Mouse (Mus musculus): ENCODE results near the gene Shisa9. TPM values are rescaled to one million over a fixed set of nuclear protein-coding genes. Genes with fewer than 3 reads are reported as not detected.
"Not testable (repeated sequence)": the region's sequence is repeated elsewhere in the genome, so short reads cannot be mapped to it uniquely, and the experiment has no call there.

Gene Shisa9
- 8.5 and 9.7 TPM in 2 replicates for polyA plus RNA-seq (2015; fragmentation: Nextera tagmentation; extraction: Ambion mirVana)

DNA sequence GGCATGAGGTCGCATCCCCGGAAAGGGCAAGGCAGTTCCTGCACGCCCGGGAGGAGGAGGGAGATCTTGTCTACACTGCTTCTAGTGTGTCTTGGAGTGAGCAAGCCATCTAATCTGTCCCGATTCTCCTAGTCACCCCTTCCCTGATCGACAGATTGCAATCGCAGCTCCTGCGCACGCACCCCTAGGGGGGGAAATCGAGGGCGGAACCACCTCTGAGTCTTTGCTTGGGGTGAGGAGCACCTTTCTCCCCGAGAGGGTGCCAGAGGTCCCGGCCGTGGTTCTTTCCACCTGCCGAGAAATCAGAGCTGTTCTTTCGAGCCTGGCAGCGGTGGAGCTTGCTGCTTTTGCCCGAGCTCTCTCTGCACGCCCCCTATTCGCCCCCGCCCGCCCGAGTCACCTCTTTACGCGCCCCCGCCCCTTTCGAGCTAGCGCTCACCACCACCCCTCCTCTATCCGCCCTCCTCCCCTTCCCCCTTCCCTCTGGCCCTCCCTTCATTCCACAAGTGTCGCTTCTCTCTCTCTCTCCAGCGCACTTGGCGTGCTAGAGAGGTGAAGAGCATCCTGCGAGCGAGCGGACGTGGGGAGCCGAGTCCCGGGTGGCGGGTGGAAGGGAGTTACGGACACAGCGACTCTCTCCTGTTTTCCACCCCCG, at the start of gene Shisa9:
Shisa9 (plus strand) TSS at position 498 of the 655 bp plus-strand sequence.
- H3K9me3 ChIP-seq (replicated peaks): no peaks in the 10 kb centered on the region
- H3K27me3 ChIP-seq (replicated peaks): peaks cover 46% of the 10 kb centered on the region
- peak; percentile 83 for ATAC-seq (ENCODE audit: low FRiP score)

DNA sequence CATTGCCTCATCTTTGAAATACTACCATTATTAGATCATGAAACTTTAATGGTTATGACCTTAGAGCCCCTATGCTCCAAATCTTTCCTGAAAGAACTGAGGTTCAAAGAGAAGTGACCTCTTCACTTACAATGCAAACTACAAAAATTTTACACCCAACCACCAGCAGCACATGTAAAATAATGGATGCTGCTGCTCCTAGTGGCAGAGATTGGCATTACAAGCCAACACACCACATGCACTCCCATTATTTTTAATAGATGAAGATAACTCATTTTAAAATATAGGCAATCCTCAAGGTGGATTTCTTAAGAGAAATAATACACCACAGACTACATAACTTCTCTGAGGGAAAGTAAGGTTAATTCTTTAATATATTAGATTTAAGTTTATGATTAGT, 43.4 kb upstream of the Shisa9 start:
- H3K9me3 ChIP-seq (replicated peaks): no peaks in the 10 kb centered on the region; the same call in 1 of the 2 replicates
- no peak overlapping the region for H3K4me3 ChIP-seq (replicated peaks)
- no peak for ATAC-seq (ENCODE audit: low FRiP score)
- H3K4me2 ChIP-seq: no peak overlapping the region
- no peak overlapping the region for H3K9ac ChIP-seq (replicated peaks)
- H3K27me3 ChIP-seq (replicated peaks): no peaks in the 10 kb centered on the region
- no peak overlapping the region for H3K27ac ChIP-seq (replicated peaks)
- H3K4me1 ChIP-seq: no peaks in the 10 kb centered on the region
- no peaks in the 10 kb centered on the region for H3K36me3 ChIP-seq

More for the DNA sequence above, at the start of gene Shisa9:
- Histone ChIP-seq H3K4me1 (peaks cover 41% of the 10 kb centered on the region), H3K27ac (replicated peaks) (peak within 1 kb of the TSS; percentile 50), H3K4me2 (peak within 1 kb of the TSS; percentile 85), H3K4me3 (replicated peaks) (peak within 1 kb of the TSS; percentile 50), H3K36me3 (no peaks in the 10 kb centered on the region), H3K9ac (replicated peaks) (peak within 1 kb of the TSS; percentile 53)
- under 1% methylated on average over 41 of the region's 42 CpGs for WGBS

DNA sequence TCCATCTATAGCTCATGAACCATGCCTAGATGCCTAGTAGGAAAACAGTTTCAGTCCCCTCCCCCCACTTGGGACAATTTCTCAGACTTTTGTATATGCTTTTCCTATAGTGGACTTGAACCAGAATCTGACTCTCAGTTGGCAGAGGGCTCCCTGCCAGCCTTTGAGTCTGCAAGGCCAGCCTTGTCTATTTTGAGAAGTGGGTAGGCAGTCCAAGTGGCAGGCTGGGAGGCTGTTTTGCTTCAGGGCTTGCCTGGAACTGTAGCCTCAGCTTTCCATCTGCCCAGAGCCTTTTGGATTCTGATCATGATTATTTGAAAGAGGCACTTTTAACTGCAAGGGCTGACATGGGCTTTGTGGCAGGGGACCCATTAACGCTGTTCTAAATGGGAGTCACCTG, 23.2 kb upstream of the Shisa9 start:
- Histone ChIP-seq H3K27me3 (replicated peaks) (no peaks in the 10 kb centered on the region), H3K9me3 (replicated peaks) (no peaks in the 10 kb centered on the region), H3K9ac (replicated peaks) (no peak overlapping the region), H3K4me1 (no peaks in the 10 kb centered on the region), H3K36me3 (no peaks in the 10 kb centered on the region), H3K4me2 (no peak overlapping the region), H3K27ac (replicated peaks) (no peak overlapping the region), H3K4me3 (replicated peaks) (no peak overlapping the region)
- no peak for ATAC-seq (ENCODE audit: low FRiP score)
- 90% methylated on average over 1 of the region's 1 CpGs for WGBS

DNA sequence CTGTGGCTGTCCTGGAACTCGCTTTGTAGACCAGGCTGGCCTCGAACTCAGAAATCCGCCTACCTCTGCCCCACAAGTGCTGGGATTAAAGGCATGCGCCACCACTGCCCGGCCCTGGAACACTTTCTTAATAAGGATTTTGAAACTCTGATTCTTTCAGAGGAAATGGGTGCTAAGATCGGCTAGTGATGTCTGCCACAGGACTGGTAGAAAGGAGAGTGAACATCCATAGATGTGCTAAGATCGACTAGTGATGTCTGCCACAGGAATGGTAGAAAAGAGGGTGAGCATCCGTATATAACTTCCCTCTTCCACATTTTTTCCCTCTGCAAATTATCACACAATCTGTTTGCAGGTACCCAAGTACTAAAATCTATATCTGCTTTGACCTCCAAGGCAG, 17.9 kb upstream of the Shisa9 start:
- 93% methylated on average over 8 of the region's 8 CpGs for WGBS

DNA sequence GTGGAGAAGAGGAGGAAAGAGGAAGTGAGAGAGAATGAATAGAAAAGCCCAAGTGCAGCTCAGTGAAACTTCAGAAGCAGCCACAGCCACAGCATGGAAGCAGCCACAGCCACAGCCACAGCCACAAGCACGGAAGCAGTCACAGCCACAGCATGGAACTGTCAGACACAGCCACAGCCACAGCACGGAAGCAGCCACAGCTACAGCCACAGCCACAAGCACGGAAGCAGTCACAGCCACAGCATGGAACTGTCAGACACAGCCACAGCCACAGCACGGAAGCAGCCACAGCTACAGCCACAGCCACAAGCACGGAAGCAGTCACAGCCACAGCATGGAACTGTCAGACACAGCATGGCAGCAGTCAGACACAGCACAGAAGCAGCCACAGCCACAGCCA, 17.1 kb upstream of the Shisa9 start:
- not testable (repeated sequence) for H3K36me3 ChIP-seq; H3K4me1 ChIP-seq; H3K27ac ChIP-seq (replicated peaks); H3K9me3 ChIP-seq (replicated peaks); H3K9ac ChIP-seq (replicated peaks); H3K27me3 ChIP-seq (replicated peaks); ATAC-seq (ENCODE audit: low FRiP score); H3K4me2 ChIP-seq; H3K4me3 ChIP-seq (replicated peaks)
- 94% methylated on average over 4 of the region's 5 CpGs for WGBS

More for the DNA sequence above, 17.9 kb upstream of the Shisa9 start:
- no peaks in the 10 kb centered on the region for H3K27me3 ChIP-seq (replicated peaks)
- no peak overlapping the region for H3K4me3 ChIP-seq (replicated peaks)
- no peak overlapping the region for H3K27ac ChIP-seq (replicated peaks)
- no peak overlapping the region for H3K9ac ChIP-seq (replicated peaks)
- no peaks in the 10 kb centered on the region for H3K4me1 ChIP-seq
- no peak for ATAC-seq (ENCODE audit: low FRiP score)
- H3K4me2 ChIP-seq: no peak overlapping the region
- H3K36me3 ChIP-seq: no peaks in the 10 kb centered on the region
- H3K9me3 ChIP-seq (replicated peaks): no peaks in the 10 kb centered on the region

DNA sequence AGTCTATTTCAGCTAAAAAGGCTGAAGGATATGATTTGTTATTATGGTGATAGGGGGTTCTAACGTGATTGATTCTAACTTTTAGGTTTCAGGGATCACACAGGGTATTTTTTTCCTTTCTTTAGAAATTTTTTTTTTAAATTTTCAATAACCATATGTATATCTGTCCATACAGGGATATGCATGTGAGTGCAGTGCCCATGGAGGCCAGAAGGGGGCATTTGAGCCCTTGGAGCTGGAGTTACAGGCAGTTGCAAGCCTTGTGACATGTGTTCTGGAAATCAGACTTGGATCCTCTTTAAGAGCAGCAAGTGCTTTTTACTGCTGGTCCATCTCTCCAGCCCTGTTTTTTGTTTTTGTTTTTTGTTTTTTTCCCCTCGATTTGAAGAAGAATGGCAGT, 16.3 kb upstream of the Shisa9 start:
- H3K9ac ChIP-seq (replicated peaks): no peak overlapping the region
- no peaks in the 10 kb centered on the region for H3K36me3 ChIP-seq
- H3K4me3 ChIP-seq (replicated peaks): no peak overlapping the region
- ATAC-seq (ENCODE audit: low FRiP score): no peak
- H3K4me1 ChIP-seq: no peaks in the 10 kb centered on the region
- H3K27me3 ChIP-seq (replicated peaks): no peaks in the 10 kb centered on the region
- no peak overlapping the region for H3K4me2 ChIP-seq
- WGBS: 80% methylated on average over 2 of the region's 2 CpGs
- no peaks in the 10 kb centered on the region for H3K9me3 ChIP-seq (replicated peaks)
- H3K27ac ChIP-seq (replicated peaks): no peak overlapping the region

DNA sequence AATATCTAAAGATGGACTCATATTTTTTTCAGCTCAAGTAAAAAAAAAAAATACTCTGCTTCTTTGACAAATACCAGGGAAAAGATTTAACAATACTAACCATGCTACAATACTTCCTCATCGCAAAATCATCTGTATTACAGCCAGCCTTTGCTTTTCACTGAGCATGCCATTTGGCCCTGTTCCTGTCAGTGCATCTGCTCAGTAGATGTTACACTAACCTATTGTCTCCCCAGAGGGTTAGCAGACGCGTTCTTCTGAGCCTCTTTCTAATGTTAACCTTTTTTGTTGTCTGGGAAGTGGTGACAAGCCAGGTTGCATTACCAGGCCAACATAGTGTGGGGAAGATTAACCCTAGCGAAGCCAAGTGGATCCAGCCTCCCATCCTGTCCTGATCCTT, 10.2 kb upstream of the Shisa9 start:
- ATAC-seq (ENCODE audit: low FRiP score): no peak
- WGBS: 49% methylated on average over 4 of the region's 4 CpGs
- no peak overlapping the region for H3K9ac ChIP-seq (replicated peaks)
- H3K27ac ChIP-seq (replicated peaks): no peak overlapping the region
- H3K4me3 ChIP-seq (replicated peaks): no peak overlapping the region
- H3K4me1 ChIP-seq: peaks cover 4% of the 10 kb centered on the region; the same call in 1 of the 2 replicates
- H3K9me3 ChIP-seq (replicated peaks): no peaks in the 10 kb centered on the region
- H3K36me3 ChIP-seq: no peaks in the 10 kb centered on the region
- no peak overlapping the region for H3K4me2 ChIP-seq
- H3K27me3 ChIP-seq (replicated peaks): no peaks in the 10 kb centered on the region

DNA sequence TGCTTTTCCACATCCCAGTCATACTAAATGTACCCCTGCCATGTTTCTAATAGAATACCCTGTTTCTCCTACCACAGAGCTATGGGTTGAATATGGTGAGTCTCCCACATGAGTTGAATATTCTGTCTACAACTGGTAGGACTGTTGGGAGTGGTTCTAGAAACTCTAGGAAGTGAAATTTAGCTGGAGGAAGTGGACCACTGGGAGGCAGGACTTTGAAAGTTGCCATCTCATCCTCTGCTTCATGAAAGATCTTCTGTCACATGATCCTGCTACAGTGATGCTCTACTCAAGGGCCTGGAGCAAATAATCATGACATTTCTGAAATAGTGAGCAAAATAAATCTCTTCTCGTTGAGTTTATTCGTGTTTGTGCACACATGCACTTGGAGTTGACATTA, 7.2 kb upstream of the Shisa9 start:
- ATAC-seq (ENCODE audit: low FRiP score): no peak
- no peak overlapping the region for H3K4me3 ChIP-seq (replicated peaks)
- no peaks in the 10 kb centered on the region for H3K36me3 ChIP-seq

DNA sequence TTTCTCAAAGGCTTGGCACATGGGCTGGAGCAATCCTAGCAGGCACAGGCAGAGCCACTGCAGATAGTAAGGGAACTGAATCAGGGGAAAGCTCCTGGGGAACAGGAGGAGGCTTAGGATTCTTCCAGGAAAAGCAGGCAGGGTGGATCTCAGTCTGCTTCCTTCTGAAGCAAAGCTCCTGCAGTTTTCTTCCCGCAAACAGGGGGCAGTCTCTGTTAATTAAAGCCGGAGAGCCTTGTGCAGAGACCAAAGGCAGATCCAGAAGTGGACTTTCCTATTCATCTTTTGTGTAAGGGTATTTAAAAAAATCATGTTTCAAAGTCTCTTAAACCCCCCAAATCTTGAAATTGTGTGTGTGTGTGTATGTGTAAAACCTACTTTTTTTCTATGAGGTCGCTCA, 3.1 kb upstream of the Shisa9 start:
- Histone ChIP-seq H3K36me3 (no peaks in the 10 kb centered on the region), H3K27ac (replicated peaks) (no peak overlapping the region), H3K4me1 (peaks cover 24% of the 10 kb centered on the region), H3K27me3 (replicated peaks) (peaks cover 27% of the 10 kb centered on the region), H3K4me2 (no peak overlapping the region), H3K9me3 (replicated peaks) (no peaks in the 10 kb centered on the region), H3K9ac (replicated peaks) (no peak overlapping the region), H3K4me3 (replicated peaks) (no peak overlapping the region)
- 27% methylated on average over 3 of the region's 3 CpGs for WGBS
- ATAC-seq (ENCODE audit: low FRiP score): no peak

More for the DNA sequence above, 7.2 kb upstream of the Shisa9 start:
- H3K9me3 ChIP-seq (replicated peaks): no peaks in the 10 kb centered on the region
- no peak overlapping the region for H3K9ac ChIP-seq (replicated peaks)
- H3K4me1 ChIP-seq: peaks cover 4% of the 10 kb centered on the region; the same call in 1 of the 2 replicates
- WGBS: 84% methylated on average over 2 of the region's 2 CpGs
- H3K4me2 ChIP-seq: no peak overlapping the region
- peaks cover 11% of the 10 kb centered on the region; the same call in 1 of the 2 replicates for H3K27me3 ChIP-seq (replicated peaks)
- H3K27ac ChIP-seq (replicated peaks): no peak overlapping the region

DNA sequence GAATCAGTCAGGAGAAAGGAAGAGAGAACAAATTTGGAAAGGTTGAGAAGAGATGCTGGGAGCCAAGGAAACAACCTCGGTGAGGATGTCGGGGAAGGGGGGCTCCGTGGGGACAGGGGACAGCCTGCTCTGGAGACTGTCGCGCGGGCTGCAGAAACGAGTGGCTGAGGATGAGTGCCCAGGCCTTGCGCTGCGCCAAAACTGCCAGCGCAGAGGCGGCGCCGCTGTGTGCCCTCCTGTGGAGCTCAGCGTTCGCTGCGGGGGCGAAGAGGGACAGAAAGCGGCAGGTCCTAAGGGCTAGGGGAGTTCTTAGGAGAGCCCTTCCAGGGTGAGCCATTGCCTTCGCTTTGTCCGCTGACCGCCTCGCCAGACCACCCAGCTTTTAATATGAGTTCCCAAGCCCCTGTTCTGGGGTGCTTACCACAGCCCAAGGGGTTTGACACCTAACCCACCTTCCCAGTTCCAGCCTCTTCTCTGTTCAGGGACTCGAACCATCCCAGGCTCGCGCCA, 752 bp upstream of the Shisa9 start:
- ATAC-seq (ENCODE audit: low FRiP score): peak; percentile 54; the same call in 1 of the 2 replicates
- peak overlapping the region; percentile 50 for H3K27ac ChIP-seq (replicated peaks)

DNA sequence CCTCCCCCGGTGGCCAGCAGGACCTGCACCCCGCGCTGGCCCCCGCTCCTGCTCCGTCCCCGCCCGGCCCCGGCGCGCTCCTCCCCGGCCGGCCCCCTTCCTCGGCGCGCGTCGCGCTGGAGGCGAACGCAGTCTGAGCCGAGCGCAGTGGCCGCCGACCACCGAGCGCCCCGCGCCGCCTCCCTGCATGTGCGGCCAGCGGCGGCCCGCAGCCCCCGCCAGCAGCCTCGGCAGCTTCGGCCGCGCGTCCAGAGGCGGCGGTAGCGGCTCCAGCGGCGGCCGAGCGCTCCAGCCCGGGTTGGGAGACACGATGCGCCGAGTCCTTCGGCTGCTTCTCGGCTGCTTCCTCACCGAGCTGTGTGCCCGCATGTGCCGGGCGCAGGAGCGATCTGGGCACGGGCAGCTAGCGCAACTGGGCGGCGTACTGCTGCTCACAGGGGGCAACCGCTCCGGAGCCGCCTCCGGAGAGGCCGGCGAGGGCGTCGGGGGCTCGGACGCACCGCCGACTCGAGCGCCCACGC, 418 bp downstream of the Shisa9 start:
- Histone ChIP-seq H3K4me1 (peaks cover 41% of the 10 kb centered on the region), H3K36me3 (no peaks in the 10 kb centered on the region), H3K9me3 (replicated peaks) (no peaks in the 10 kb centered on the region), H3K4me3 (replicated peaks) (peak overlapping the region; percentile 50), H3K4me2 (peak overlapping the region; percentile 85), H3K27ac (replicated peaks) (peak overlapping the region; percentile 50), H3K9ac (replicated peaks) (peak overlapping the region; percentile 53), H3K27me3 (replicated peaks) (peaks cover 46% of the 10 kb centered on the region)
- peak; percentile 84 for ATAC-seq (ENCODE audit: low FRiP score)
- under 1% methylated on average over 70 of the region's 76 CpGs for WGBS

More for the DNA sequence above, 752 bp upstream of the Shisa9 start:
- no peaks in the 10 kb centered on the region for H3K9me3 ChIP-seq (replicated peaks)
- peak overlapping the region; percentile 53 for H3K9ac ChIP-seq (replicated peaks)
- H3K27me3 ChIP-seq (replicated peaks): peaks cover 46% of the 10 kb centered on the region
- peak overlapping the region; percentile 50 for H3K4me3 ChIP-seq (replicated peaks)
- H3K4me1 ChIP-seq: peaks cover 41% of the 10 kb centered on the region
- H3K4me2 ChIP-seq: peak overlapping the region; percentile 85
- under 1% methylated on average over 25 of the region's 25 CpGs for WGBS
- H3K36me3 ChIP-seq: no peaks in the 10 kb centered on the region

DNA sequence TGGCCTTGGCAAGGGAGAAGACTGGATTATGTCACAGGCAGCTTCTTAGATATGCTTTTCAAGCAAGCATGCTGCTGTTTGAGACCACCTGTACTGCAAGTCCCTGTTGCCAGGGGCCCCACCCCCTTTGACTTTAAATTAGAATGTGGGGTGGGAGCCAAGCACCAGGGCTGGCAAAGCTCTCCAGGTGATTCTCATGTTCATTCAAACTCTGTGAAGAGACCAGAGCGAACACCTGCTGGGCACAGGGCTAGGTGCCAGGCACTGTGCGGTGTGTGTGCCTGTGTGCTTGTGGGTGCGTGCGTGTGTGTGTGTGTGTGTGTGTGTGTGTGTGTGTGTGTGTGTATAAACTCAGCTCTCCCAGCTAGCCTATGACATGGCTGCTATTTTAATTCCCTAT, 3.1 kb downstream of the Shisa9 start:
- H3K27me3 ChIP-seq (replicated peaks): peaks cover 33% of the 10 kb centered on the region
- no peaks in the 10 kb centered on the region for H3K9me3 ChIP-seq (replicated peaks)
- peak overlapping the region; percentile 50 for H3K4me3 ChIP-seq (replicated peaks)
- no peak overlapping the region for H3K27ac ChIP-seq (replicated peaks)
- H3K9ac ChIP-seq (replicated peaks): no peak overlapping the region
- peak overlapping the region; percentile 85 for H3K4me2 ChIP-seq
- H3K4me1 ChIP-seq: peaks cover 41% of the 10 kb centered on the region
- ATAC-seq (ENCODE audit: low FRiP score): no peak
- H3K36me3 ChIP-seq: no peaks in the 10 kb centered on the region
- 81% methylated on average over 4 of the region's 4 CpGs for WGBS
